Mouse (Mus musculus): ENCODE measurements around the gene Gm11541.
"Not testable (repeated sequence)": the region's sequence is repeated elsewhere in the genome, so short reads cannot be mapped to it uniquely, and the experiment has no call there.

The Gm11541 gene

GRCm38 (mm10) chr11:94697703-94698464 lies 6.4 kb downstream of the Gm11541 start:
- no peak for ATAC-seq (ENCODE audit: insufficient number of reproducible peaks, low FRiP score, low TSS enrichment)

- ATAC-seq (ENCODE audit: insufficient number of reproducible peaks, low FRiP score, low TSS enrichment) = no peak
Measured at GRCm38 (mm10) chr11:94697140-94697539, 7.2 kb downstream of the Gm11541 start.

- ATAC-seq (ENCODE audit: insufficient number of reproducible peaks, low FRiP score, low TSS enrichment) = no peak
Measured at GRCm38 (mm10) chr11:94695508-94695907, 8.8 kb downstream of the Gm11541 start.

DNA sequence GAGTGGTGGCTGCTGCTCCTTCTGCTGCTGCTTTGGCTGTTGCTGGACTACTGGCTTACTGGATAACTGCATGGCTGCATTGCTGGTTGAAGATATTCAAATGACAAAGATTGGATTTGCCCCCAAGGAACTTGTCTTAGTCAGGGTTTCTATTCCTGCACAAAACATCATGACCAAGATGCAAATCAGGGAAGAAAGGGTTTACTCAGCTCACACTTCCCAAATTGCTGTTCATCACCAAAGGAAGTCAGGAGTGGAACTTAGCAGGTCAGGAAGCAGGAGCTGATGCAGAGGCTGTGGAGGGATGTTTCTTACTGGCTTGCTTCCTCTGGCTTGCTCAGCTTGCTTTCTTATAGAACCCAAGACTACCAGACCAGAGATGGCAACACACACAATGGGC lies 11.8 kb downstream of the Gm11541 start:
- not testable (repeated sequence) for ATAC-seq (ENCODE audit: insufficient number of reproducible peaks, low FRiP score, low TSS enrichment)

- no peak for ATAC-seq (ENCODE audit: insufficient number of reproducible peaks, low FRiP score, low TSS enrichment)
Measured at GRCm38 (mm10) chr11:94687178-94687577, 17.1 kb downstream of the Gm11541 start.

DNA sequence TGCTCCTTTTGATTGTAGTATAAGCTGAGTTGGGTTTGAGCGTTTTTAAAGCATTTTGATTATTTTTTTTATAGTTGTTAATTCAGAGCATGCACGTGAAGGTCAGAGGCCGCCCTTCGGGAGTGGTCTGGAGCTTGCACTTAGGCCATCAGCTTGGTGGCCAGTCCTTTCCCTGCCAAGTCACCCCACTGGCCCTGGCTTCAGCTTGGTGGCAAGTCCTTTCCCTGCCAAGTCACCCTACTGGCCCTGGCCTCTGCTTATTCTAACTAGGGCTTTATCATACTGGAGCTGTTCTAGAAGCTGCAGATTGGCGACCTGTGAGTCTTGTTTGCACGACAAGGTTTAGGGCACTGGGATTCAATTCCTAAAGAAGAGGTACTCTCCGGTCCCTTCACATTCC lies 21.9 kb downstream of the Gm11541 start:
- ATAC-seq (ENCODE audit: insufficient number of reproducible peaks, low FRiP score, low TSS enrichment) = no peak

DNA sequence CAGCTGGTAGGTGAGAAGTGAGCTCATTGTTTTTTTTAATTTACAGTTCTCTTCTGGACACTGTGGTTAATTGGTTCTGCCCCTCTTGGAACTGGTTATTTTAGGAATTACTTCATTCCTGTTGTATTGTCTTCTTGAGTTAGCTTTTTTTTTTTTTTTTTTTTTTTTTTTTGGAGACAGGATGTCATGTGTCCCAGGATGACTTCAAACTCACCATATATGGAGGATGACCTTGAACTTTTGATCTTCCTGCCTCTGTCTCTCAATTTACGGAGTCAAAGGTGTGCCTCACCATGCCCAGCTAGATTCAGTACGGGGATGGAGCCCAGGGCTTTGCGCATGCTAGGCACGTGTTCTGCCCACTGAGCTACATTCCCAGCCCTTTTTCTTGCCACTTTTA lies 22.7 kb downstream of the Gm11541 start:
- no peak for ATAC-seq (ENCODE audit: insufficient number of reproducible peaks, low FRiP score, low TSS enrichment)

- no peak for ATAC-seq (ENCODE audit: insufficient number of reproducible peaks, low FRiP score, low TSS enrichment)
Measured at GRCm38 (mm10) chr11:94680639-94681038, 23.7 kb downstream of the Gm11541 start.

GRCm38 (mm10) chr11:94677607-94678145 lies 26.6 kb downstream of the Gm11541 start:
- ATAC-seq (ENCODE audit: insufficient number of reproducible peaks, low FRiP score, low TSS enrichment) = peak; percentile 6; the same call in 1 of the 2 replicates

- peak; percentile 83 for ATAC-seq (ENCODE audit: insufficient number of reproducible peaks, low FRiP score, low TSS enrichment)
Measured at GRCm38 (mm10) chr11:94676754-94677606, 27.3 kb downstream of the Gm11541 start, which contains the start of gene Xylt2. Xylt2 (minus strand) TSS chr11:94677515.

DNA sequence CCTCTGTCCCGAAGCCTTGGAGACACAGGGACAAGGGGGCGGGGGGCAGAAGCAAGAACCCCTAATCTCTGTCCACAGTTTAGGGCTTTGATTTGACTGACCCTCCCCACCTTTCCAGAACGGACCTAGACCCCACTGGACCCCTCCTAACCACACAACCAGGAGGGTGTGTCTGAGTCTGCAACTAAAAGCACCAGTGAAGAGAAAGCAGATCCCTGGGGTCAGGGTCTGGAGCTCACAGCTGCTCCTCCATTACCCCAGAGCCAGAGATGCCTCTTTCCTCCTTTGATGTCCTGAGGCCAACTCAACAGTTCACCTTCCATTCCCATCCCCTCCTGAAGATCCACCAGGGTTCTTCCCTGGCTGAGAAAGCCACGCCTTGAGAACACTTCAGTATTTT lies 28.0 kb downstream of the Gm11541 start:
- ATAC-seq (ENCODE audit: insufficient number of reproducible peaks, low FRiP score, low TSS enrichment) = no peak

GRCm38 (mm10) chr11:94675446-94675845 lies 28.9 kb downstream of the Gm11541 start:
- no peak for ATAC-seq (ENCODE audit: insufficient number of reproducible peaks, low FRiP score, low TSS enrichment)

DNA sequence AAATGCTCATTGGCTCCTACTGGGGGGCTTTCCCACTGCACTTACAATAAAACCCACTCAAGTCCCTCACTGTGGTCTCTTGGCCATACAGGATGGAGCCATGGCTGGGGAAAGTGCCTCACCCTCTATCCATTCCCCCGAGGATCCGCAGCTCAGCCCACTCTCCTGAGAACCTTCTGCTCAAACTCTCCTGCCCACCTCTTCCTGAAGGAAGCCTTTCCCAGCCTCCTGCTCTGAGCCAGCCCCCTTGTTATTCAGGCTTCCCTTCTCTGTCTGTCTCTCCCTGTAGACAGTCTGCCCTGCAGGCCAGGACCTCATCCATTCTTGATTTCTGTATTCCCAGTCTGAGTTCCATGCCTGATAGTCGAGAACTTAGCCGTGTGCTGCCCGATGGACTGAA lies 29.3 kb downstream of the Gm11541 start:
- no peak for ATAC-seq (ENCODE audit: insufficient number of reproducible peaks, low FRiP score, low TSS enrichment)

DNA sequence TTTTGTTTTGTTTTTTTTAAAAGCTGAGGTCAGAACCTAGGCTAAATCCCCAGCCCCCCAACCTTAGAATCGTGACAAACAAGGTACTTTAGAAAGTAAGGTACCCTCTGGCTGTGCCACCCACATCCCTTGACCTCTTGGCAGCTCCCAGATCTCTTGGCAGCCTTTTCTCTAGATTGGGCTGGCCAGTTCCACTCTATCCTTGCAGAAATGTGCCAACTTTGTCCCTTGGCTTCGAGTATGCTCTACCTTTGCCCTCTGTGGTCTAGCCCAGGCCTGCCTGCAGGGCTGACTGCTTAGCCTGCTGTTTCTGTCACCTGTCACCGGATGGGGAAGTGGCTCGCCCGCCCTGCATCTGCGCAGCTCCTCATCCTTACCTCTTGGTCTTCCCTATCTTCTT lies 39.0 kb downstream of the Gm11541 start:
- no peak for ATAC-seq (ENCODE audit: insufficient number of reproducible peaks, low FRiP score, low TSS enrichment)

- no peak for ATAC-seq (ENCODE audit: insufficient number of reproducible peaks, low FRiP score, low TSS enrichment)
Measured at GRCm38 (mm10) chr11:94661344-94661743, 43.0 kb downstream of the Gm11541 start.

GRCm38 (mm10) chr11:94653663-94654436 lies 50.4 kb downstream of the Gm11541 start, which contains the start of the genes Mrpl27 and Eme1:
Mrpl27 (plus strand) TSS chr11:94653767.
Eme1 (minus strand) TSS chr11:94653964.
- peak; percentile 86; the same call in 1 of the 2 replicates for ATAC-seq (ENCODE audit: insufficient number of reproducible peaks, low FRiP score, low TSS enrichment)

DNA sequence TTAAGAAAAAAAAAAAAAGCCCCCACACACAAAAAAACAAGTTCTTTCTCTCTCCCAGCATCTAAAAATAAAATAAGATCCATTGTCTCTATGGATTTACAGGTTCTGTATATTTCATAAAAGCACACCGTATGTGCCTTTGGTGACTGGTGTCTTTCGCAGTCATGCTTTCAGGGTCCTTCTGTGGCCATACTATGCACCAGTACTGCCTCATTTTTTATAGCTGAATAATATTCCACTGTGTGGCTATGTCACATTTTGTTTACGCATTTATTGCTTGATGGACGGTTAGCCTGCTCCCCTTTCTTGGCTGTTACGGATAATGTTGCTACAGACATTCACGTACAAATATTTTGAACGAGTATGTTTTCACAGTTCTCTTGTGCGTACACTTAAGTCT lies 51.3 kb downstream of the Gm11541 start:
- ATAC-seq (ENCODE audit: insufficient number of reproducible peaks, low FRiP score, low TSS enrichment) = no peak

DNA sequence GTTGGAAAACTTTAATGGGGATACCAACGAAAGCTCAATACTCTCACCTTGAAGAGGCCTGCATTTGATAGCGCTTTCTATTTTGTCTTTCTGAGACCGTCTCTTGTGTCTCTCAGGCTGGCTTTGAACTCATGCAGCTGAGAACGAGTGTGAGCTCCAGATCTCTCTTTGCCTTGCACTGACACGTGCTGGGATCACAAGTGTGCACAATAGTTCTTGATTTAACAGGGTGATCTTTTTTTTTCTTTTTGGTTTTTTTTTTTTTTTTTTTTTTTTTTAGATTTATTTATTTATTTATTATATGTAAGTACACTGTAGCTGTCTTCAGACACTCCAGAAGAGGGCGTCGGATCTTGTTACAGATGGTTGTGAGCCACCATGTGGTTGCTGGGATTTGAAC lies 53.1 kb downstream of the Gm11541 start:
- ATAC-seq (ENCODE audit: insufficient number of reproducible peaks, low FRiP score, low TSS enrichment) = not testable (repeated sequence)

- no peak for ATAC-seq (ENCODE audit: insufficient number of reproducible peaks, low FRiP score, low TSS enrichment)
Measured at GRCm38 (mm10) chr11:94646457-94646856, 57.8 kb downstream of the Gm11541 start.

Measured in cerebellum, adult (tissue).